Mouse (Mus musculus) spleen, postnatal 10 days (tissue): Measurements from ENCODE around the gene Icmt.
A peak's percentile ranks its signal among the peaks of the same experiment; 100 is the strongest.

Source experiments
- DNase-seq, 2 experiments: peaks; one replicate each; pipeline ENCODE4 v3.0.0; 2021 to 2022; ENCODE audit warnings: low spot score in 2 of 2

Icmt gene

DNA sequence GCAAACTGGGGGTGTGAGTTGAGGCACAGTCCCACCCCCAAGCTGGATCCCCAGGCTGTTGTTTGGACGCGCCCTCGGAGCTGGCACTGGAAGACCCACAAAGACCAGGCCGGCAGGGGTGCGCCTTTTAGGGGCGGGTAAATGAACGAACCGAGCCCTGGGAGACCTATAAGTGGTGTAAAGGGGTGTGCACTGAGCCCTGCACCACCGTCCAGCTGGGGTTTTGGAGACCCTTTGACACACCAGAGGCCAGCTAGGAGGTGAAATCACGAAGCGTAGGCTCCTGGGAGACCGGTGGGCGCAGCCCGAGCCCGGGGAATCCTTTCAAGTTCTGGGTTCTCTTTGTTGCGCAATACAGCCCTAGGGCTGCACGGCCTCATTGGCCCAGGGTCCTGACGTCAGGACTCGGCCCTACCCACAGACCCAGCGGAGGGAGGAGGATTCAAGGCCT is 22.3 kb upstream of the Icmt start:
- DNase-seq, result no peak

DNA sequence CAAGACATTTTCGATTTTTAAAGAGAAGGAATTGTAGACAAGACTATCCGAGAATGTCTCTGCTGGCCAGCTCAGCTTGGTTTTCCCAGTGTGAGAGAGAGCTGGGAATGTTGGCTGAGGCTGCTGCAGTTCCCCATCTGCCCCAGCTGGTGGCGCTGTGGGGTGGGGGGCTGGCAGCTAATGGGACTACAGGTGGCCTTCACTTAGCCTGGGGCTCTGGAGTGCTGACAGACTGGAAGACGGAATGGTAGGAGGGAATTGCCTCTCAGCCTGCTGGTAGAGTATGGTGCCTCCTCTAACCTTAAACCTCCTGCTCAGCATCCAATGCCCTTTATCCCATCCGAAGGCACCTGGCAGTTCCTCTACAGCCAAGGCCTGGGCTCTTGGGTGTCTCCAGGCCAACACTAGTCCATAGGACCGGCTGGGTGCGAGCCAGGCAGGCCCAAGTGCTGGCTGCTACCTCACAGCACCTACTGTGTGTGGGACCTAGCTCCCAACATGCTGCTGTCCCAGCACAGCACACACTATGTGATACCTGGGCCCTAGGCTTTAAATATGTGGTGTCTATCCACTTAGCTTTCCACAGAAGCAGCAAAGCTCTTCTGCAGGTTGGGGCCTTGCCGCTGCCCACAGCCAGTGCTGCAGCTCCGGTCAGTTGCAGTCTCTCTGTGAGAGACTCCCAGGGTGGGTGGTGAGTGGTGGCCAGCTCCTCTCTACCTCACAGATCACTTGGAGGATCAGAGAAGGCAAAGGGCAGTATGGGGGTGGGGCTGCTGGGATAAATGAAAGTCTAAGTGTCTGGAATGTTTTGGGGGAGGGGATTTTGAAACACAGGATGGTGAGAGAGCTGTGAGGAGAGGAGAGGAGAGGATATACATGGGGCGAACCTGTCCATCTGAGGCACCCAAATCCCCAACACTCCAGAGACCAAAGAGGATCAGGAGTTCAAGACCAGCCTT is 20.4 kb upstream of the Icmt start:
- DNase-seq, result no peak

DNA sequence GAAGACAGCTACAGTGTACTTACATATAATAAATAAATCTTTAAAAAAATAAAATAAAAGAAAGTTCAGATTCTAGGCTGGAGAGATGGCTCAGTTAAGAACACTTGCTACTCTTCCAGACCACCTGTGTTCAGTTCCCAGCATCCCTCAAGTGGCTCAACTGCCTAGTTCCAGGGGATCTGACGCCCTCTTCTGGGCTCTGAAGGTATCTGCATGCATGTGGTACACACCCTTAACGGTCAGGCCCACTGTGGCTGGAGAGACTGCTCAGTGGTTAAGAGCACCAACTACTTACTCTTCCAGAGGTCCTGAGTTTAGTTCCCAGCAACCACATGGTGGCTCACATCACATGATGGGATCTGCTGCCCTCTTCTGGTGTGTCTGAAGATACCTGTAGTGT is 19.1 kb upstream of the Icmt start:
- no peak for DNase-seq

DNA sequence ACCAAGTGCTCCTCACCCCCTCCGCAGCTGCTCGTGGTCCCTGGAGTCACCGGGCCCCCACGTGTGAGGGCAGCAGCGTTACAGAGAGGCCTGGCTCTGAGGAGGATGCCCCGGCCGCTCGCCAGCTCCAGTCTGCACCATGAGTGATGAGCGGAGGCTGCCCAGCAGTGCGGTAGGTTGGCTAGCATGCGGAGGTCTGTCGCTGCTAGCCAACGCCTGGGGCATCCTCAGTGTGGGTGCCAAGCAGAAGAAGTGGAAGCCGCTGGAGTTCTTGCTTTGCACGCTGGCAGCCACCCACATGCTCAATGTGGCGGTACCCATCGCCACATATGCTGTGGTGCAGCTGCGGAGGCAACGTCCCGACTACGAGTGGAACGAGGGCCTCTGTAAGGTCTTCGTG is 18.0 kb upstream of the Icmt start:
- DNase-seq, result no peak

DNA sequence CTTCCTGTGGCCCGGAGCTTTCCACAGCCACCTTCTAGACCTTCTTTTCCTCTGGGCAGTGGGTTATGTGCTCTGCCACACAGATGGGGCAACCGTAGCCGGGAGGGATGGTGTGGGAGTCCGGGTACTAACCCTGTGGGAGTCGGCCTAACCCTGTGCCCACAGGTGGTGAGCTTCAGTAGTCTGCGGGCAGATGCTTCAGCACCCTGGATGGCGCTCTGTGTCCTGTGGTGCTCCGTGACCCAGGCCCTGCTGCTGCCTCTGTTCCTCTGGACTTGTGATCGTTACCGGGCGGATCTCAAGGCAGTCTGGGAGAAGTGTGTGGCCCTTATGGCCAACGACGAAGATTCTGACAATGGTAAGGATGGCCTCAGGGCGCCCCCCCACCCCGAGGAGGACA is 15.4 kb upstream of the Icmt start:
- no peak for DNase-seq

DNA sequence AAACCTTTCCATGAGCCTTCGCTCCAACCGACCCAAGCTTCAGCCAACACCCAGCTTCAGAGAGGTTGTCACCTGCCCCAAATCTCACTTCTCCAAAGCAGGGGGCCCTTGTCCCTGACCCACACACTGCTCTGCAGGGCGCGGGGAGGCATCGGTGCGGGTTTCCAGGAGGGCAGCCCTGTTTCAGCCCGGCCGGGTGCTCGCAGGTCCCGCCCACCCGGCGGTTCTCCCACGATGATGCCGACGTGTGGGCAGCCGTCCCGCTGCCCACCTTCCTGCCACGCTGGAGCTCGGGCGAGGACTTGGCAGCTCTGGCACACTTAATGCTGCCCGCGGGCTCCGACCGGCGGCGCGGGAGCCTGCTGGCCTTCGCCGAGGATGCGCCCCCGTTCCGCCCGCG is 14.3 kb upstream of the Icmt start:
- no peak for DNase-seq

DNA sequence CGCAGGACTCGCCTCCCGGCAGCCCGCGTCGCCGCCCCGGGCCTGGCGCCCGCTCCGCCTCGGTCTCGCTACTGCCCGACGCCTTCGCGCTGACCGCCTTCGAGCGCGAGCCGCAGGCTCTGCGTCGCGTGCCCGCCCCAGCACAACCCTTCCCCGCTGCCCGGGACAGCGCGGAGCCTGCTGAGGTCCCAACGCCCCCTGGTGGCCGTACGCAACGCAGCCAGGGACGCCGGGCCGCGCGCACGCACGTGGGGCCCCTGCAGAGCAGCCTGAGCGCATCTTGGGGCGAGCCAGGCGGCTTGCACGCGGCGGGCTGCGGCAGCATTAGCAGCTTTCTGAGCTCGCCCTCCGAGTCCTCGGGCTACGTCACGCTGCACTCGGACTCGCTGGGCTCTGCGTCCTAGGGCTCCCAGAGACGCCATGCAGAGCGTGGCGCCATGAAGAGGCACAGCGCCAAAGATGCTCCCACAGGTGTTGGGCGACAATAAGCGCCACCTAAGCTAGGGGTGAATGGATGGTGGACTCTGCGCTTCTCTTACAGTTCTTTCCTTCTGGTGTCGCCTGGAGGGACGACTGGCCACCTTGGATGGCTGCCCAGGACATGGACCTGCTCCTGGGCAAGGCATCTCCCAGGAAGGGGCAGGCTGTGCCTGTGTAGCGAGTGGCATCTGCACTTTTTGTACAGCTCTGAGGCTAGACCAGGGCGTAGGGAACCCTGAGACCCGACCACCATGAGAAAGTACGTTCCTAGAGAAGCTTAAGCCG is 13.7 kb upstream of the Icmt start:
- DNase-seq, result peak; percentile 75 to 86

DNA sequence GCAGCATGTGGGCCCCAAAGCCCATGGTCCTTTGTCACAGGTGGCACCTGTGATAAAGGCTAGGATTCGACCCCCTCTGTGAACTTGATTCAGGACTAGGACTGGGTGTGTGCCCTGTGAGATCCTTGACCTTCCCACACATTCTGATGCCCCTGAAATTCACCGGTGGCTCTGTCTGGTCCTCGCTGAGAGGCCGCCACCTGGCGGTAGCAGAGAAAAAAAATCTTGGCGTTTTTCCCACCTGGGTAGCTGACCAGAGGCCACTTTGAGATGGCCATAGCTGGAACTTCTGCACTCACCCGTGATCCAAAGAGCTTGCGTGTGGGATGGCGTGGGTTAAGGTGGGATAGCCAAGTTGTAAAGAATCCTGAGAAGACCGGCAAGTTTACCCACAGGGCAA is 11.5 kb upstream of the Icmt start:
- DNase-seq, result peak; percentile 34 to 61

DNA sequence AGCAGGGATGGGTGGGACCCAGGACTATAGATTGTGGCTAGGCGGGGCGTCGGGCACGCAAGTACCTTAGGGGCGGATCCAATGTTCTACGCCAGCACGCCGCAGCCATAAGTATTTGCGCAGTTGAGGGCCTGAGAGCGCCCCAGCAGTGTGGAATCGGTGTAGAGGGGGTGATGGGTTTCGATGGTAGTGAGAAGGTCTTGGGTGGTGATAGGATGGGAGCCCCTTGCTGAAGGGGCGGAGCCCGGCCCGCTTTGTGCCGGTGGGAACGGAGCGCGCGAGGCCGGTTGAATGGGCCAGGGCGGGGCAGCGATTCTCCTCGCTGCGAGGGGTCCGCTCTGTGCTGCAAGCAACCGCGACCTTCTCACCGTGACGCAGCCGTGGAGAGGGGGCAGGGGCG is 10.8 kb upstream of the Icmt start:
- DNase-seq, result no peak

DNA sequence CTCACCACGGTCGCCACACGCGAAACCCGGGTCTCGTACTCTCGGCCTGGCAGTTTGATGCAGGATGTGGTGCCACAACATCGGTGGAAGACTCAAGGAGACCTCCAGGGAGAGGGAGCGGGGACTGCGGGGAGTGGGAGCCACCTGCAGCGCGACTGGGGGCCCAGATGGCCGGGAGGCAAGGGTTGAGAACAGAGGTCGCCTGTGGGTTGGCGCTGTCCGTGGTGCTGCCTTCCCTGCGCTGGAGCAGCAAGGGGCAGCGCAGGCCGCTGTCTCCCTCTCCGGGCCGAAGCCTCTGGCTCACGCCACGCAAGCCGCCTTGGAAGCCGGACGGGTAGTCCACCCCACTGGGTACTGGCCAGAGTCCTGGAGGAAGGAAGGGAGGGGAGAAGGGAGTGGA is 10.1 kb upstream of the Icmt start:
- peak; percentile 46 to 81 for DNase-seq

DNA sequence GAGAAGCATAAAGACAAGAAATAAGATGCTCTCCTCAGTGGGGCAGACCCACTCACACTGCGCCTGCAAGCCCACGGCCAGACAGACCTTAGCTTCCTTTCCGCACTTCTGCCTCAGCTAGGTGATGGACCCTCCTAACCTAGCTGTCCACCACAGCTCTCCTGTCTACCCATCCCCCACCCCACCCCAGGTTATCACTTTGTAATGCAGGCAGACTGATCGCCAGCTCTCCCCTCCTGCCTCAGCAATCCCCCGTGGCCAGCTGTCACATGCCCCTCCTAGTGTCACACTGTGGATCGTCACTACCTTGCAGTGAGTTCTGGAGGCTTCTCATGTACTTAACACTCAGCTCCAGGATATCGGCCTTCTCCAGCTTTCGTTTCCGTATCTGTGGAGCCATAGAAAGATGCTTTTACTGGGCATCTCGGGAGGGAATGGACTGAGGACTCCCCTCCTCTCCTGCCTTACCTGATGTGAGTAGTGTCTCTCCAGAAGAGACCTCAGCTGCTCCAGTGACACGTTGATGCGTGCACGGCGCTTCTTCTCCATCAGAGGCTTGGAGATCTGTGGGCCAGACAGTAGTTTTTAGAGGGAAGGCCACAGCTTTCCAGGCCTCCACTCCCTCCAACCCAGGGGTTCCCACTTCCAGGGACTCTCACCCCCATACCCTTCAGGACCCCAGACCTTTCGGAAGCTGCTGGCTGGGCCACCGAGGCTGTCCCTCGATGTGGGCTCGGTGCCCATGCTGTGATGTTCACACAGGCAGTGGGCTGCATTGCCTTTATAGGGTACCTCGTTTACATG is 9.5 kb upstream of the Icmt start:
- no peak for DNase-seq

DNA sequence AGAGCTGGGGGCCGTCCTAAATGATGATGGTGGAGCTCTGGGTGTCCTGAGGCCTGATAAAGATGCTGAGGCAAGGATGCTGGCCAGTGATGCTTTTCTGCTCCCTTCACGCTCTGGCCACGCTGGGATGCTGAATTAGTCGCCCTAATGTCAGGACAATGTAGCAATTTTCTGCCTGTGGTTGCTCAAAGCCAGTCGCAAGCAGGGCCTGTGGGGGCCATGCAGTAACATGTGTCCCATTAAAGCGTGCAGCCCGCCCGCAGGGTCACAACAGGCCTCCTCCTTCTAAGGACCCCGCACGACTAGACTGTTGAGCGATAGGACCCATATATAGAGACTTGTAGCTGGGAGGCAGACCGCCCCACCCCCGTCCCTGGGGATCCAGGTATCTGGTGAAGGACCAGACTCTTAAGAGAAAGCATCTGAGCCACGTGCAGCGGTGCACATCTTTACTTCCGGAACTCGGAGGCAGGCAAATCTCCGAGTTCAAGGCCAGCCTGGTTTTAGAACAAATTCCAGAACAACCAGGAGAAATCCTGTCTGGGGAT is 8.6 kb upstream of the Icmt start:
- DNase-seq, result no peak

DNA sequence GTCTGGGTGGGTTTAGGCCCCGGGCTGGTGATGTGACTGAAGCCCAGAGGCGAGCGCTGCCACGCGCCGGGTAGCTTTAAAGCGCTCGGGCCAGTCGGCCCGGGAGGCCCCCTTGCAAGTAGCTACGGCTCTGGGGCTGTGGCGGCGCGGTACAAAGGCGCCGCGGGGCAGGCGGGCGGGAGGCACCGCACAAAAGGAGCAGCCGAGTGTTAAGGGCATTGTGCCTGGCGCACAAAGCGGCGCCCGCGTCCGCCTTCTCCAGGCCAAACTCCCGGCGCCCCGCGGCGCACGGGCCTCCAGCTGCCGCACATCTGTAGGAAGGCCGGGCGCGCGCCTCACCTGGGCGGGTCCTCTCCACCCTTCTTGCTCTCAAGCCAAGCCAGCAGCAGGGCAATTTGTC is 6.6 kb upstream of the Icmt start:
- DNase-seq, result no peak

DNA sequence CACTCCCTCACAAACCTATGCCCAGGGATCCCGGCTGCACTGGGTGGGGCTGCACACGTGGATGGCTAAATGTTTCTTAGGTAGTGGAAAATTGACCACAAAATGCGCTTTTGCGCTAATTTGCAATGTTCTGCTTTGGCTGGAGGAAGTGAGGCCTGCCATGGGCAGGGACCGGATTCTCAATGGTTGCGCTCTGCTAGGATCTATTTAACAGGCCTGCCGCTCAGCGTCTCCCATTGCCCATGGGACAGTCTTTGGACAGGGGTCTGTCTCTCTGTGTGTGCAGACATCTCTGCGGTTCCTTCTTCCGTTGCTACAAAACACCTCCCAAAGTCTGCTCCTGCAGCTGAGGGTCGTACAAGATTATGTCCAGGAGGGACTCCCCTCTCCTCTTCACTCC is 6.0 kb upstream of the Icmt start:
- no peak for DNase-seq

DNA sequence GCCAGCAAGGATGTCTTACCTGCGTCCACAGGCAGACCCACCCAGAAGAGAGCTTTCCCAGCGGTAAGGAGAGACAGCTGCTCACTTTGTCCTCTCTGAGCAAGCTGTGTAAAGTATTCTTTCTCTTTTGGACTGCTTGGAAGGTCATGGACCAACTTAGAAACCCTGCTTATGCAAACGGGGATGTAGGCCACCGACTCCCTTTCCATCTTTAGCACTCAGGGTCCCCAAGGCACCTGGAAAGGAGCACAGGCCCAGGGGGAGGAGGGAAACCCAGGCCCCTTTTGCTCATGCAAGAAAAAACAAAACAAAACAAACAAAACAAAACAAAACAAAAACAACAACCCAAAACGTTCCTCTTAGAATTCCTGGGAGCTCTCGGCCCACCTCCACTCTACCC is 5.5 kb upstream of the Icmt start, which contains the start of gene Hes3:
TSS of gene Hes3 (minus strand) at position 101 of the 400 bp plus-strand sequence.
- DNase-seq, result no peak

DNA sequence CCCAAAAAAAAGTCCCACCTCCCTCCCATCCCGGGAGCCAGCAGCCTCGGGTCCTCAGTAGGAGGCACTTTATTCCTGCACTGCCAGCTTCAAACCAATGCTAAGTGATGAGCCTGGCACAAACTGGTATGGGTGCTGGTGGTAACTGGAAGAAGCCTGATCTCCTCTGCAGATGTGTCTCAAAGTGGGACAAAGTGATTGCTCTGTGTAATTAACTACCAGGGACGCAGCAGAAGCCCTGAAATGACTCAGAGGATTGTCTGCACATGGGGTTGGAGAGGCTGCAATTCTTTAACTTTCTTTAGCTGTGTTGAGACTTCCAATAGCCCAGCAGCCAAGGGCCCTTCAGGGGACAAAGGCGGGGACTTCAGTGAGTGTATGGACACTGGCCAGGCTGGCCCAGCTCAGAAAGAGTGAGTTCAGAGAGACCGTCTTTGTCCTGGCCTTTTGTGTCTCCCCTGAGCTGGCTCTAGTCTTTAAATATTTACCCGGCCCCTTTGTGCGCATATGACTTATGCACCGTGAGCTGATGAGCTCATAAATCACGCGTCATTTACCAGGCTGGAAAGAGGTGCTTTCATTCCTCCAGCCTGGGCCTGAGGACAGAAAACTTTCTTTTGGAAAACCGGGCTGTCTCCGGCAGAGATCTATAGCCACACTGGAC is 4.8 kb upstream of the Icmt start:
- no peak for DNase-seq

DNA sequence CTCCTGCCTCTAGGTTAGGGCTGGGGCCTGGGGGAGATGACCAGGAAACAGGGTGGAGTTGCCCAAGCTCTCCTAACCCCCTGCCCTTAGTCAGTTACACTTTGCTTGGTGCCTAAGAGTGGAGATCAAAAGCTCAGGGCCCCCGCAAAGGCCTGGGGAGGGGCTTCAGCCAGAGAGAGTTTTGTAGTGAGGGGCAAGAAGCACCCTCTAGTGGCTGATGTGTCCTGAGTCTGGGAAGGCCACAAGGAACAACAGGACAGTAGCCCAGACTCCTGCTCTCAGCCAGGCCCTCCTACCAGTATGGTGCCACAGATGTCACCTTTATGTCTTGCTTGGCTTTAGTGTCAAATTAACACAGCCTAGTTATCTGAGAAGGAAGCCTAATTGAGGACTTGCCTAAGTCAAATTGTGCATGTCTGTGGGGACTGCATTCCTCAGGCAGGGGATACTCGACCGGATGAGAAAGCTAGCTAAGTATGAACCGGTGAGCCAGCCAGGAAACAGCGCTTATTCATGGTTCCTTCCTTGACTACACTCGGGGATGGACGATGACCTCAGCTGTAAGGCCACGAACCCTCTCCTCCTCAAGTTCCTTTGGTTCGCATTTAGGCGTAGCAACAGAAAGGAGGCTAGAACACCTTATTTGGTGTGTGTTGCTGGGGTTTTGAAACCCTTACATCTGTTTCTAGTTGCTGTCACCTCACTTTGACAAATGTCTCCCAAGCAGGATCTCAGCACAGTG is 2.7 kb upstream of the Icmt start:
- DNase-seq, result no peak

DNA sequence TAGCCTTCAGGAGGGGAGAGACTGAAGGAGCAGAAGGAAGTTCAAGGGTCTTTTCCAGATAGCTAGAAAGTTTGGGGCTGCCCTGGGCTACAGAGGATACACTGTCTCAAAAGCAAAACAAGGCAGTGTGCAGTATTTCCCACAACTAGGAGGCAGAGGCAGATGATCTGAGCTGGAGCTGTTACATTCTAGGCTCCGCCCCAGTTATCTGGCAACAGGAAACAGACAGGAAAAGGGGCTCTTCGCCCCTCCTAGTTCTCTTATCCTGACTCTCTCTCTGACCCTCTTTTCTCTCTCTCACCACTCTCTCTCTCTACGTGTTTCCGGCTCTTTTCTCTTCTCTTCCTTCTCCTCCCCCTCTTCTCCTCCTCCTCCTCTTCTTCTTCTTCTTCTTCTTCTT is 1.1 kb upstream of the Icmt start:
- no peak for DNase-seq

DNA sequence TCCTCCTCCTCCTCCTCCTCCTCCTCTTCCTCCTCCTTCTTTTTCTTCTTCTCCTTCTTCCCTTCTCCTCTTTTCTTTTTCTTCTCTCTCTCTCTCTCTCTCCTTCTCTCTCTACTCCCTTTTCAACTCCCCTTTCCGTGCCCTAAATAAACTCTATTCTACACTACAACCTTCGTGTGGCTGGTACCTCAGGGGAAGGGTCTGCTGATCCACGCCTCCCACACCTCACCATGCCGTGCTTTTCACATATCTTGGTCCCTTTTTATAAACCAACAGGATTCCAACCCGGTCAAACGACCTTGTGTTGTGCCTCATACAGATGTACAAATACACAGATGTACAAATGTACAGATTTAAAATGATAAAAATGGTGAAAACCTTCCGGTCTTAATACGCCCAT is 656 bp upstream of the Icmt start:
- no peak for DNase-seq

DNA sequence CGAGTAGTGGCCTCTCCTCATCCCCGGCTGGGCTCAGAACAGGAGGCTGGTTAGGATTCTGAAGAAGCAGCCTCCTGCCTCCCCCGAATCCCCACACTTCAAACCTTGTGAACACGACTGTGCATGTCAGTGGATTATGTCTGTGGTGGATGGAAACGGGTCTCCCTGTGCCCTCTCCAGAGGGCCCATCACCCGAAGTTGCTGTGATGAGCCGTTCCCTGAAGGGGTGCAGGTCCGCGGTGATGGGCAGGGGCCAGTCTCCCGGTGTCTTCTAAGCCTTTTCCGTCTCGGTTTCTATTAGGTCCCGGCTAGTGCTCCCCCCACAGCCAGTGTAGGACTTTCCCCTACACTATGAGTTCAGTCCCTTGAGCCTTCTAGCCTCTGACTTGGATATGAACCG is 1.8 kb downstream of the Icmt start:
- no peak for DNase-seq

DNA sequence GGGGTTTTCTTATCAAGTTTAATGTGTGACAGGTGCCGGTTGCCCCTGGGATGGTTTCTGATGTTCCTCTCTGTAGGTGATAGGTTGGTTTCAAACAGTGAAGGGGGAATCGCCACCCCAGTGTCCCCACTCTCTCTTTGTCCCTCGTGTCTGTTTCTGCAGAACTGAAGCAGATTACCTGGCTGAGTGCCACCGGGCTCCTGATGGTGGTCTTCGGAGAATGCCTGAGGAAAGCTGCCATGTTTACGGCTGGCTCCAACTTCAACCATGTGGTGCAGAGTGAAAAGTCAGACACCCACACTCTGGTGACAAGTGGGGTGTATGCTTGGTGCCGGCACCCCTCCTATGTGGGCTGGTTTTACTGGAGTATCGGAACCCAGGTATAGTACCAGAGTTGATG is 3.3 kb downstream of the Icmt start:
- DNase-seq, result no peak
